Mouse (Mus musculus) CH12.LX (cell line): Measurements from ENCODE around the gene Ccdc88c. TPM values are rescaled to one million over a fixed set of nuclear protein-coding genes. Genes with fewer than 3 reads are reported as not detected.

Experiments used
- DNase-seq: peaks from one replicate; pipeline ENCODE4 v3.0.0-alpha.2; 2013; ENCODE audit errors: extremely low read depth
- H3K27ac ChIP-seq: 2 replicates; pipeline ENCODE4 v1.5.1; 2012; ENCODE audit warnings: low read depth, mild to moderate bottlenecking, control low read depth, moderate library complexity; ENCODE audit not compliant: insufficient read depth
- H3K27me3 ChIP-seq: replicated peaks from 2 replicates; pipeline ENCODE3; 2012; ENCODE audit warnings: inconsistent platforms
- H3K36me3 ChIP-seq, 2 experiments: replicated peaks in 1 of 2; 2 replicates each; pipeline versions ENCODE3 to v1.6.1; 2012; ENCODE audit warnings: inconsistent platforms in 1 of 2, low read length in 1 of 2, mild to moderate bottlenecking in 1 of 2, mixed read lengths in 1 of 2, moderate library complexity in 1 of 2; ENCODE audit not compliant: control insufficient read depth in 1 of 2, insufficient read depth in 1 of 2
- H3K4me1 ChIP-seq, 2 experiments: 2 replicates each; pipeline ENCODE4 v1.6.1; 2012; ENCODE audit warnings: inconsistent platforms in 1 of 2, moderate library complexity in 1 of 2; ENCODE audit not compliant: insufficient read depth in 2 of 2, control insufficient read depth in 1 of 2
- H3K4me2 ChIP-seq: 2 replicates; pipeline ENCODE4 v1.6.1; 2012; ENCODE audit warnings: low read depth, mild to moderate bottlenecking, control low read depth; ENCODE audit not compliant: poor library complexity, insufficient read depth, severe bottlenecking
- H3K4me3 ChIP-seq, 3 experiments: fragments of 150-350 bp in 1 of 3; sonication (generic) in 1 of 3; replicated peaks in 1 of 3; 2 replicates each; pipeline versions ENCODE3 to v1.5.1; 2011 to 2012; ENCODE audit warnings: low read depth in 2 of 3, low read length in 2 of 3, mild to moderate bottlenecking in 2 of 3, moderate library complexity in 2 of 3, control low read depth in 1 of 3, improper control_type of control experiment in 1 of 3, inconsistent platforms in 1 of 3, mixed read lengths in 1 of 3; ENCODE audit not compliant: poor library complexity in 1 of 3
- H3K79me2 ChIP-seq: replicated peaks from 2 replicates; pipeline ENCODE4 v1.6.1; 2012; ENCODE audit warnings: mild to moderate bottlenecking, moderate library complexity; ENCODE audit not compliant: control insufficient read depth, poor library complexity, insufficient read depth, severe bottlenecking; ENCODE audit errors: extremely low read depth
- H3K9ac ChIP-seq: 2 replicates; pipeline ENCODE4 v1.6.1; 2012; ENCODE audit warnings: low read depth, mild to moderate bottlenecking, control low read depth, moderate library complexity; ENCODE audit not compliant: insufficient read depth
- H3K9me3 ChIP-seq: replicated peaks from 2 replicates; pipeline ENCODE3; 2012; ENCODE audit warnings: low read length, inconsistent platforms, mixed read lengths
- BHLHE40 ChIP-seq: IDR thresholded peaks from 2 replicates; pipeline ENCODE4 v1.6.1; 2011; ENCODE audit warnings: mild to moderate bottlenecking, low read depth, low read length, improper control_type of control experiment
- CHD2 ChIP-seq: IDR thresholded peaks from 2 replicates; pipeline ENCODE4 v1.6.1; 2011; ENCODE audit warnings: low read length, improper control_type of control experiment
- E2F4 ChIP-seq: IDR thresholded peaks from 2 replicates; pipeline ENCODE4 v1.6.1; 2011; ENCODE audit warnings: low read depth, low read length, improper control_type of control experiment; ENCODE audit not compliant: insufficient replicate concordance
- ELF1 ChIP-seq: IDR thresholded peaks from 2 replicates; pipeline ENCODE4 v1.6.1; 2014; ENCODE audit warnings: low read depth, mild to moderate bottlenecking, inconsistent platforms, low read length, improper control_type of control experiment
- EP300 ChIP-seq: IDR thresholded peaks from 2 replicates; pipeline ENCODE4 v1.6.1; 2011; ENCODE audit warnings: low read length, improper control_type of control experiment
- GABPA ChIP-seq: IDR thresholded peaks from 2 replicates; pipeline ENCODE4 v1.6.1; 2012; ENCODE audit warnings: low read depth, low read length, improper control_type of control experiment, inconsistent platforms; ENCODE audit not compliant: insufficient replicate concordance
- IRF4 ChIP-seq: IDR thresholded peaks from 2 replicates; pipeline ENCODE4 v1.6.1; 2014; ENCODE audit warnings: low read depth, mild to moderate bottlenecking, inconsistent platforms, low read length, improper control_type of control experiment
- MAFK ChIP-seq: IDR thresholded peaks from 2 replicates; pipeline ENCODE4 v1.6.1; 2011; ENCODE audit warnings: low read length, improper control_type of control experiment; ENCODE audit not compliant: insufficient replicate concordance
- MAX ChIP-seq: IDR thresholded peaks from 2 replicates; pipeline ENCODE4 v1.6.1; 2011; ENCODE audit warnings: low read length, improper control_type of control experiment
- MEF2A ChIP-seq: IDR thresholded peaks from 2 replicates; pipeline ENCODE4 v1.6.1; 2014; ENCODE audit warnings: low read depth, mild to moderate bottlenecking, inconsistent platforms, low read length, improper control_type of control experiment, borderline replicate concordance
- POLR2AphosphoS2 ChIP-seq: IDR thresholded peaks from 2 replicates; pipeline ENCODE4 v1.6.1; 2011; ENCODE audit warnings: low read depth, low read length, improper control_type of control experiment
- RAD21 ChIP-seq: IDR thresholded peaks from 2 replicates; pipeline ENCODE4 v1.6.1; 2011; ENCODE audit warnings: low read depth, mild to moderate bottlenecking, low read length, improper control_type of control experiment, moderate library complexity
- RCOR1 ChIP-seq: conservative IDR thresholded peaks from 2 replicates; pipeline ENCODE4 v1.6.1; 2012; ENCODE audit warnings: low read depth, mild to moderate bottlenecking, inconsistent platforms, low read length, improper control_type of control experiment
- SIN3A ChIP-seq: IDR thresholded peaks from 2 replicates; pipeline ENCODE4 v1.6.1; 2012; ENCODE audit warnings: low read length, improper control_type of control experiment, inconsistent platforms
- TBP ChIP-seq: conservative IDR thresholded peaks from 2 replicates; pipeline ENCODE4 v1.6.1; 2011; ENCODE audit warnings: low read depth, low read length, improper control_type of control experiment
- TCF12 ChIP-seq: IDR thresholded peaks from 2 replicates; pipeline ENCODE4 v1.6.1; 2014; ENCODE audit warnings: low read depth, mild to moderate bottlenecking, inconsistent platforms, low read length, improper control_type of control experiment
- USF2 ChIP-seq: conservative IDR thresholded peaks from 2 replicates; pipeline ENCODE4 v1.6.1; 2011; ENCODE audit warnings: low read depth, low read length, improper control_type of control experiment
- ZMIZ1 ChIP-seq: IDR thresholded peaks from 2 replicates; pipeline ENCODE4 v1.6.1; 2012; ENCODE audit warnings: low read depth, mild to moderate bottlenecking, inconsistent platforms, low read length, improper control_type of control experiment
- ZNF384 ChIP-seq: IDR thresholded peaks from 2 replicates; pipeline ENCODE4 v1.6.1; 2012; ENCODE audit warnings: low read depth, low read length, improper control_type of control experiment, inconsistent platforms
- dilution Hi-C: fragments of 300-500 bp; cut with MboI; formaldehyde crosslinking; loops from 2 replicates; pipeline ENCODE4 v1.14.3; 2020; ENCODE audit warnings: low sequenced_read_pairs; ENCODE audit not compliant: extremely low pct_unique_long_range_greater_than_20kb, extremely low pct_ligation_motif_present
- in situ Hi-C: fragments of 300-500 bp; cut with MboI; formaldehyde crosslinking; loops from 3 replicates; pipeline ENCODE4 v1.14.3; 2019; ENCODE audit warnings: low sequenced_read_pairs, low pct_ligation_motif_present, low pct_unique_long_range_greater_than_20kb, mixed read lengths
- polyA plus RNA-seq: library from polyadenylated mRNA; unstranded; fragments of >175 nt; gene quantifications from 2 replicates; pipeline ENCODE4 v1.2.1, GENCODE M21; 2012; ENCODE audit warnings: low read depth; ENCODE audit not compliant: insufficient read length
- total RNA-seq, 2 experiments: library from RNA; depleted of rRNA; stranded (reverse); fragments of 300-350 nt in 1 of 2; fragments of >200 nt in 1 of 2; gene quantifications; 2 replicates each; pipeline ENCODE4 v1.2.3; 2012 to 2014

Gene Ccdc88c
- total and polyA plus RNA-seq, 3 experiments: 20.3 to 32.7 (median 24.9) TPM

- Histone ChIP-seq H3K4me3 (peak overlapping the region in 1 of 3 experiments; percentile 38), H3K4me1 (peaks cover 75 to 99% of the 10 kb centered on the region in 2 experiments), H3K79me2 (peaks cover 60% of the 10 kb centered on the region), H3K4me2 (no peak overlapping the region), H3K9ac (no peak overlapping the region), H3K27me3 (no peaks in the 10 kb centered on the region), H3K9me3 (no peaks in the 10 kb centered on the region), H3K36me3 (peaks cover 0 to 20% of the 10 kb centered on the region in 2 experiments), H3K27ac (peak overlapping the region; percentile 93)
- dilution Hi-C loops (no loop called here), in situ Hi-C loops (no loop called here)
- no peak for TF ChIP-seq RAD21
- TF ChIP-seq SIN3A: no peak
- TF ChIP-seq E2F4: no peak
- no peak for TF ChIP-seq ZNF384
- no peak for TF ChIP-seq CHD2
- no peak for TF ChIP-seq MEF2A
- TF ChIP-seq ELF1: no peak
- no peak for TF ChIP-seq USF2
- TF ChIP-seq BHLHE40: no peak
- TF ChIP-seq MAFK: no peak
- TF ChIP-seq TBP: no peak
- no peak for TF ChIP-seq GABPA
- no peak for TF ChIP-seq MAX
- no peak for DNase-seq
Observed at GRCm38 (mm10) chr12:101004982-101005381, 23.9 kb downstream of the Ccdc88c start.

- no peaks in the 10 kb centered on the region for H3K27me3 ChIP-seq
- dilution Hi-C loops (no loop called here), in situ Hi-C loops (no loop called here)
- TF ChIP-seq RCOR1: no peak
- TF ChIP-seq TCF12: no peak
- no peak for TF ChIP-seq POLR2AphosphoS2
- peak; percentile 35; the same call in 1 of the 2 replicates for TF ChIP-seq BHLHE40
- no peak for TF ChIP-seq ZMIZ1
- TF ChIP-seq MEF2A: no peak
- 0 out of 2 replicates have a peak, but pooled peaks have one; percentile 27 for TF ChIP-seq EP300
- TF ChIP-seq CHD2: peak; percentile 46; the same call in 1 of the 2 replicates
- peak; percentile 39; the same call in 1 of the 2 replicates for TF ChIP-seq IRF4
- peaks cover 0 to 32% of the 10 kb centered on the region in 2 experiments for H3K36me3 ChIP-seq
- no peak overlapping the region for H3K4me3 ChIP-seq
- peaks cover 62 to 99% of the 10 kb centered on the region in 2 experiments for H3K4me1 ChIP-seq
- H3K27ac ChIP-seq: no peak overlapping the region
- no peaks in the 10 kb centered on the region for H3K9me3 ChIP-seq
- DNase-seq: no peak
- no peak overlapping the region; the same call in 1 of the 2 replicates for H3K9ac ChIP-seq
- H3K4me2 ChIP-seq: peak overlapping the region; percentile 24
- H3K79me2 ChIP-seq: peaks cover 51% of the 10 kb centered on the region
Observed at GRCm38 (mm10) chr12:101002801-101003513, 25.9 kb downstream of the Ccdc88c start.
